Mouse (Mus musculus) liver, postnatal 0 days (tissue): Measurements from ENCODE around the gene Hist1h2bp. TPM values are rescaled to one million over a fixed set of nuclear protein-coding genes. Genes with fewer than 3 reads are reported as not detected.
"Not testable (repeated sequence)": the region's sequence is repeated elsewhere in the genome, so short reads cannot be mapped to it uniquely, and the experiment has no call there.

Experiments used
- ATAC-seq: fragments of 200-750 bp; cut with Nextera tagmentation; 2 replicates; pipeline ENCODE4 v1.8.0; 2017; ENCODE audit warnings: mild to moderate bottlenecking, moderate library complexity
- DNase-seq: peaks from one replicate; pipeline ENCODE4 v3.0.0-alpha.2; 2016
- H3K27ac ChIP-seq: fragments of 300-500 bp; sonication (generic); 2 replicates; pipeline ENCODE4 v1.5.1; 2014; ENCODE audit warnings: antibody characterized with exemption, moderate library complexity, mild to moderate bottlenecking, low read depth
- H3K27me3 ChIP-seq: fragments of 300-500 bp; sonication (generic); 2 replicates; pipeline ENCODE4 v1.6.1; 2014; ENCODE audit warnings: low read length, control low read depth, mixed read lengths; ENCODE audit not compliant: insufficient read depth
- H3K36me3 ChIP-seq: fragments of 300-500 bp; sonication (generic); replicated peaks from 2 replicates; pipeline ENCODE4 v1.6.1; 2014; ENCODE audit warnings: mild to moderate bottlenecking, control low read depth, low read length, moderate library complexity, mixed read lengths; ENCODE audit not compliant: insufficient read depth
- H3K4me1 ChIP-seq: fragments of 300-500 bp; sonication (generic); 2 replicates; pipeline ENCODE4 v1.6.1; 2014; ENCODE audit warnings: antibody characterized with exemption, mild to moderate bottlenecking, control low read depth; ENCODE audit not compliant: insufficient read depth
- H3K4me2 ChIP-seq: fragments of 300-500 bp; sonication (generic); 2 replicates; pipeline ENCODE4 v1.6.1; 2014; ENCODE audit warnings: low read depth, mild to moderate bottlenecking, low read length, moderate library complexity, mixed read lengths
- H3K4me3 ChIP-seq: fragments of 300-500 bp; sonication (generic); 2 replicates; pipeline ENCODE4 v1.5.1; 2014; ENCODE audit warnings: low read depth, low read length
- H3K9ac ChIP-seq: fragments of 300-500 bp; sonication (generic); replicated peaks from 2 replicates; pipeline ENCODE4 v1.6.1; 2014; ENCODE audit warnings: mild to moderate bottlenecking, moderate library complexity
- H3K9me3 ChIP-seq: fragments of 300-500 bp; sonication (generic); 2 replicates; pipeline ENCODE4 v1.6.1; 2016; ENCODE audit warnings: mild to moderate bottlenecking, control low read depth, low read length, mixed read lengths
- CTCF ChIP-seq: sonication (generic); IDR thresholded peaks from 2 replicates; pipeline ENCODE4 v1.5.1; 2016; ENCODE audit warnings: antibody characterized with exemption, low read depth
- EP300 ChIP-seq: IDR thresholded peaks from 2 replicates; pipeline ENCODE4 v1.6.1; 2016; ENCODE audit warnings: antibody characterized with exemption, low read depth, mild to moderate bottlenecking
- WGBS: fragments of 180-500 bp; shearing (Covaris S2); extraction: QIAGEN DNeasy Blood & Tissue Kit; methylation state at CpG from one replicate; pipeline ENCODE4 v1.1.7; 2014; ENCODE audit not compliant: insufficient replicate concordance; 5-methylcytosine and 5-hydroxymethylcytosine counted together
- polyA plus RNA-seq: library from polyadenylated mRNA; unstranded; fragments of >200 nt; fragmentation: Nextera tagmentation; extraction: Ambion mirVana; gene quantifications from 2 replicates; pipeline ENCODE4 v1.2.1, GENCODE M21; 2015

Gene Hist1h2bp
- 2.4 and 4.6 TPM in 2 replicates for polyA plus RNA-seq

- peak; percentile 67; the same call in 1 of the 2 replicates for TF ChIP-seq EP300
- TF ChIP-seq CTCF = peak; percentile 12; the same call in 1 of the 2 replicates
- Histone ChIP-seq H3K4me1 (peaks cover 23% of the 10 kb centered on the region), H3K4me2 (peak within 1 kb of the TSS; percentile 68), H3K9ac (peak within 1 kb of the TSS; percentile 70), H3K4me3 (peak within 1 kb of the TSS; percentile 45), H3K27ac (peak within 1 kb of the TSS; percentile 91)
- H3K9me3 ChIP-seq, H3K36me3 ChIP-seq, H3K27me3 ChIP-seq: not testable (repeated sequence)
- under 1% methylated on average over 35 of the region's 63 CpGs for WGBS
- ATAC-seq = peak; percentile 90
- DNase-seq = peak; percentile 89
These were observed at the start of gene Hist1h2bp, which contains the start of gene Hist1h2an for GRCm38 (mm10) chr13:21786899-21787629. Gene Hist1h2bp (plus strand): TSS chr13:21787461. Gene Hist1h2an (minus strand): TSS chr13:21787218.

GRCm38 (mm10) chr13:21745006-21745405 is 42.3 kb upstream of the Hist1h2bp start:
- H3K4me2 ChIP-seq = no peak overlapping the region
- DNase-seq (no peak), ATAC-seq (no peak)
- H3K27ac ChIP-seq = no peak overlapping the region
- no peak for TF ChIP-seq EP300
- TF ChIP-seq CTCF = no peak
- H3K27me3 ChIP-seq = no peaks in the 10 kb centered on the region
- H3K36me3 ChIP-seq = peaks cover 6% of the 10 kb centered on the region; the same call in 1 of the 2 replicates
- H3K4me1 ChIP-seq = peaks cover 9% of the 10 kb centered on the region
- no peak overlapping the region for H3K4me3 ChIP-seq
- H3K9ac ChIP-seq = no peak overlapping the region
- WGBS = 47% methylated on average over 1 of the region's 1 CpGs
- no peaks in the 10 kb centered on the region for H3K9me3 ChIP-seq

GRCm38 (mm10) chr13:21749387-21750158 is 37.7 kb upstream of the Hist1h2bp start:
- no peak for ATAC-seq
- WGBS = 2% methylated on average over 5 of the region's 5 CpGs

GRCm38 (mm10) chr13:21750159-21751017 is 36.9 kb upstream of the Hist1h2bp start, which contains the start of gene Hist1h4k:
Gene Hist1h4k (minus strand): TSS chr13:21750505.
- Histone ChIP-seq H3K4me2 (peak within 1 kb of the TSS; percentile 70), H3K27ac (peak within 1 kb of the TSS; percentile 98), H3K9ac (peak within 1 kb of the TSS; percentile 78), H3K4me3 (peak within 1 kb of the TSS; percentile 56), H3K4me1 (peaks cover 19% of the 10 kb centered on the region)
- H3K9me3 ChIP-seq, H3K27me3 ChIP-seq, H3K36me3 ChIP-seq: not testable (repeated sequence)
- peak; percentile 93 for DNase-seq
- ATAC-seq = peak; percentile 54
- TF ChIP-seq EP300 = peak; percentile 90
- under 1% methylated on average over 41 of the region's 56 CpGs for WGBS

More at GRCm38 (mm10) chr13:21749387-21750158, 37.7 kb upstream of the Hist1h2bp start:
- H3K36me3 ChIP-seq = peaks cover 6% of the 10 kb centered on the region; the same call in 1 of the 2 replicates
- TF ChIP-seq CTCF = no peak
- TF ChIP-seq EP300 = no peak
- H3K9ac ChIP-seq = peak overlapping the region; percentile 71
- no peaks in the 10 kb centered on the region for H3K9me3 ChIP-seq
- peak overlapping the region; percentile 56 for H3K4me3 ChIP-seq
- H3K27me3 ChIP-seq = no peaks in the 10 kb centered on the region
- H3K4me1 ChIP-seq = peaks cover 19% of the 10 kb centered on the region
- peak overlapping the region; percentile 98 for H3K27ac ChIP-seq
- peak overlapping the region; percentile 70 for H3K4me2 ChIP-seq
- peak; percentile 35 for DNase-seq

- Histone ChIP-seq H3K27ac (peak overlapping the region; percentile 98), H3K27me3 (no peaks in the 10 kb centered on the region), H3K4me3 (no peak overlapping the region), H3K9me3 (no peaks in the 10 kb centered on the region), H3K9ac (peak overlapping the region; percentile 78), H3K4me1 (peaks cover 19% of the 10 kb centered on the region), H3K36me3 (peaks cover 6% of the 10 kb centered on the region; the same call in 1 of the 2 replicates), H3K4me2 (peak overlapping the region; percentile 67)
- DNase-seq (no peak), ATAC-seq (no peak)
- no peak for TF ChIP-seq CTCF
- TF ChIP-seq EP300 = 0 out of 2 replicates have a peak, but pooled peaks have one; percentile 7
These were observed 35.8 kb upstream of the Hist1h2bp start for GRCm38 (mm10) chr13:21751417-21751816.
